Mouse (Mus musculus) testis, postnatal 14 days (tissue): Measurements from ENCODE around the gene Mterf1b.

Source experiments
- DNase-seq: peaks from one replicate; pipeline ENCODE4 v3.0.0; 2021; ENCODE audit warnings: low spot score

Gene Mterf1b

GRCm38 (mm10) chr5:4245004-4245403, 52.8 kb downstream of the Mterf1b start:
- DNase-seq, result no peak

DNA sequence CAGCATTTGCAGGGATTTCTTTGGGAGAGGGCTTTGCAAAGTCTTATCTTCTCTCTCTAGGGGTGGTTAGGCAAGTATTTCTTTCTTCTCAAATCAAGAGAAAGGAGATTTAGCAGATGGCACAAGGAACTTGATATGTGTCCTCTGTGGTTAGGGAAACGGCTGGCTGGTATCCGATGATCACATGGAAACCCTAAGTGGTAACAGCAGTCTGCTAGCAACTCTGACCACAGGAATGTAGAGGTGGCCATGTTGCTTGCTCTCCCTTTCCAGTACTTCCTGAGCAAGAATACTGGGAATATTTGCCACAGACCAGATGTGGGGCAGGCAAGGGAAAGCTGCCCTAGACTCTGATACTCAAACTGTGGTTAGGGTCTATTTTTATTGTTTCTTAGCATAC, 53.9 kb downstream of the Mterf1b start:
- DNase-seq, result no peak
